Mouse (Mus musculus): Measurements from ENCODE around the gene Ifitm2. TPM values are rescaled to one million over a fixed set of nuclear protein-coding genes. Genes with fewer than 3 reads are reported as not detected.
A peak's percentile ranks its signal among the peaks of the same experiment; 100 is the strongest.

Gene Ifitm2
- 1,006 and 1,276 TPM in 2 replicates for polyA plus RNA-seq (2015; fragmentation: Nextera tagmentation; extraction: Ambion mirVana)

DNA sequence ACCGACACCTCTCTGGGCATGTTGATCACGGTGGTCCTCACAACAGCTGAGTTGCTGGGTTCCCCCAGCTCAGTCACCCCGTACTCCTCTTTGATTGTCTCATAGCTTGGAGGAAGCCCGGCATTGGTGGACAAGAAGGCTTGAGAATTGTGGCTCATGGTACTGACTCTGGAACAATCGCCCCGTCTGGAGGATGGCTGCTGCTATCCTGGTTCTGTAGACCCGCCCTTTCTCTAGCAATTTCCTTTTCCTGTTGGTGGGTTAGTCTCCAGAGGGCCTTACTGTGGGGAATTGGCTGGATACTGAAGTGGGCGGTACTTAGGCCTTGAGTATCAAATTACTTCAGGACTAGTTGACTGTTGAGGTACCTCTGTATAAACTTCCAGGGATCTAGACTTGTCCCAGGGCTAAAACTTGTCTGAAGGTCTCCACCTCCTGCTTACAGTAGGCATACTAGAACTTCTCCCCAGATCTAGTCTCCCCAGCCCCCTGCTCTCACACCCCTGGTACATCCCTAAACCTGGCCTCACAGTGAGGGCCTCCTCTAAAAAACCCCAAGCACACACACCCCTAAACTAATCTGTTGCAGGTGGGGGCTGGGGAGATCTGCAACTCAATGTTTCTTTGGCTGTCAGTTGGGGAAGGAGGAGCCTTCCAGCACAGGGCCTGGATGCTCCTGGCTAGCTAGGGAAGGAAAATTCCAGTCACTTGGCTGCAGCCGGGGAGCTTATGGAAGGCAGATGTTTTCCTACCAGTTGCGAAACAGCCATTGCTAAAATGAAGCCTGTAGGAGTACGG is at the start of gene Ifitm2, which contains the start of gene Gm45717:
Ifitm2 (minus strand) TSS at position 230 of the 798 bp plus-strand sequence.
Gm45717 (minus strand) TSS at position 180 of the 798 bp plus-strand sequence.
- no peaks in the 10 kb centered on the region for H3K9me3 ChIP-seq (replicated peaks; ENCODE audit: control insufficient read depth, low read length)
- peak; percentile 91 for ATAC-seq (ENCODE audit: insufficient read depth, low FRiP score)
- H3K27me3 ChIP-seq (ENCODE audit: control insufficient read depth, insufficient read depth, low read length): no peaks in the 10 kb centered on the region
- H3K4me2 ChIP-seq (ENCODE audit: low read depth, low read length): peak within 1 kb of the TSS; percentile 92
- peak within 1 kb of the TSS; percentile 84 for H3K9ac ChIP-seq (ENCODE audit: low read length)
- H3K4me1 ChIP-seq (ENCODE audit: control insufficient read depth, insufficient read depth, low read length): peaks cover 45% of the 10 kb centered on the region
- no peaks in the 10 kb centered on the region; the same call in 1 of the 2 replicates for H3K36me3 ChIP-seq (ENCODE audit: control insufficient read depth, insufficient read depth, low read length)
- 4% methylated on average over 11 of the region's 11 CpGs for WGBS
- H3K27ac ChIP-seq (ENCODE audit: low read length): peak within 1 kb of the TSS; percentile 99
- peak within 1 kb of the TSS; percentile 72 for H3K4me3 ChIP-seq (replicated peaks; ENCODE audit: low read length)

DNA sequence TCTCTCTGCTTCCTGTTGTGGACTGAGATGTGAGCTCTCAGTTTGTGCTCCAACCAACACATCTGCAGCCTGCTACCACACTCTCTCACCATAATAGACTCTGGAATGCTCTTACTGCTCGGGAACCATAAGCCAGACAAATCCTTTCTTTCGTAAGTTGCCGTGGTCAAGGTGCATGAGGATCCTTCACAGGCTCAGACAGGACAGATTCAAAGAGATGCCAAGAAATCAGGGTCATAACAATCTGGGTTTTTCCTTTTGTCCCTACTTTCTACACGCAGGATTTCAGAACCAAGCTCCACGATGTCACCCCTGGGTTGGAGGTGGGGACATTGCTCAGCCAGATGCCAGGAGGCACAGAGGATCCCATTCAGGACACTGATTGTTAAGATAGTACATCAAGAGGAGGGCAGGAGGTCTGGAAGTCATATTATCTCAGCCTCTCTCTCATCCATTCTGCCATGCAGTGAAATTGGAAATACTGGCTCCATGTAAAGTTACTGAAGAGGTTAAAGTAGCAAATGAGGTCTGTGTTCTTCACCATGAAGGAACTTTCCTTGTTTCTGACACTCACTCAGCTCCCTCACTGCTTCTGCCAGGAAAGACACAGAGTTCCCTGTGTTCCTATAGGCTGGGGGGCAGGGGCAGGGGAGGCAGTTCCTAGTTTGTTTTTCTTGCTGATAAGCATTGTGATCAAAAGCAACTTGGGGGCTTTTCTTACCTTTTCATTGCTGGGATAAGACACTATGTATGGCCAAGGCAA is 47.6 kb upstream of the Ifitm2 start:
- no peak for ATAC-seq (ENCODE audit: insufficient read depth, low FRiP score)
- H3K9ac ChIP-seq (ENCODE audit: low read length): no peak overlapping the region
- peaks cover 1% of the 10 kb centered on the region; the same call in 1 of the 2 replicates for H3K4me1 ChIP-seq (ENCODE audit: control insufficient read depth, insufficient read depth, low read length)
- H3K27me3 ChIP-seq (ENCODE audit: control insufficient read depth, insufficient read depth, low read length): no peaks in the 10 kb centered on the region
- H3K27ac ChIP-seq (ENCODE audit: low read length): no peak overlapping the region
- H3K4me2 ChIP-seq (ENCODE audit: low read depth, low read length): no peak overlapping the region
- H3K36me3 ChIP-seq (ENCODE audit: control insufficient read depth, insufficient read depth, low read length): no peaks in the 10 kb centered on the region
- 74% methylated on average over 5 of the region's 5 CpGs for WGBS
- H3K9me3 ChIP-seq (replicated peaks; ENCODE audit: control insufficient read depth, low read length): no peaks in the 10 kb centered on the region
- H3K4me3 ChIP-seq (replicated peaks; ENCODE audit: low read length): no peak overlapping the region

DNA sequence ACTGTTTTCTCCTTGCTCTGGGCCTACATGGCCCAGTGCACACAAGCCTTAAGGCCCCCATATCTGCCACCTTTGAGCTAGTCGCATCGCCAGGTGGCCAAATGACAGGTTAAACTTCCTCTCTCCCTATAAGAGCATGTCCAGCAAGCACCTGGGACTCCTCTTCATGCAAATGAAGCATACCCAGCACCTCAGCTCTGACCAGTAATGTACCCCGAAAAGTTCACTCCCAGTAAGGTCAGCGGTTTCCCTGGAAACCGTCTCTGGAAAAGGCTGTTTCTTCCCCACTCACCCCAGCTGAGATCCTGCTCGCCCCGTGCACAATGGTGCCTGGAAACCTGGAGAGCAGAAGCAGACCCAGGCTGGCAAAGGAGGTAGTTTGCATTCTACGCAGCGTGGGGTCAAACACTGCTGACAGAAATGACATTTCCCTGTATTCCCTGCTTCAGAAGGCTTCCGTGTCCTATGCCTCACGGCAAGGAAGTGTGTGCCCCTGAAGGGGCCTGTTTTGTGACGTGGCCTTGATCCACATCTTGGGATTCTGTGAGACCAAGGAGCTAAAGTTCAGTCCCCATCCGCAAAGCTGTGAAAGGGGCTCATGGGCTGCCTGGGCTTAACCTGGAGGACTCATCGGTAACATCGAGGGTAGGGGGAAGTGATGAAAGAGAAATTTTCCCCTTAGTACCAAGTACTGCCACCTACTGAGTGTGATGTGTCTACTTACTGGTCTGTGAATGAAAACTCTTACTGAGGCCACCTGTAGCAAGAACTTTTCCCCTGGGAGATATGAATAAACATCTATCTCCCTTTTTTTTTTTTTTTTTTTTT is 45.3 kb upstream of the Ifitm2 start:
- Histone ChIP-seq H3K27ac (ENCODE audit: low read length) (no peak overlapping the region; the same call in 1 of the 2 replicates), H3K27me3 (ENCODE audit: control insufficient read depth, insufficient read depth, low read length) (no peaks in the 10 kb centered on the region), H3K4me1 (ENCODE audit: control insufficient read depth, insufficient read depth, low read length) (no peaks in the 10 kb centered on the region), H3K4me2 (ENCODE audit: low read depth, low read length) (no peak overlapping the region), H3K36me3 (ENCODE audit: control insufficient read depth, insufficient read depth, low read length) (no peaks in the 10 kb centered on the region), H3K9me3 (replicated peaks; ENCODE audit: control insufficient read depth, low read length) (no peaks in the 10 kb centered on the region), H3K4me3 (replicated peaks; ENCODE audit: low read length) (no peak overlapping the region), H3K9ac (ENCODE audit: low read length) (no peak overlapping the region)
- WGBS: 77% methylated on average over 15 of the region's 15 CpGs
- no peak for ATAC-seq (ENCODE audit: insufficient read depth, low FRiP score)

DNA sequence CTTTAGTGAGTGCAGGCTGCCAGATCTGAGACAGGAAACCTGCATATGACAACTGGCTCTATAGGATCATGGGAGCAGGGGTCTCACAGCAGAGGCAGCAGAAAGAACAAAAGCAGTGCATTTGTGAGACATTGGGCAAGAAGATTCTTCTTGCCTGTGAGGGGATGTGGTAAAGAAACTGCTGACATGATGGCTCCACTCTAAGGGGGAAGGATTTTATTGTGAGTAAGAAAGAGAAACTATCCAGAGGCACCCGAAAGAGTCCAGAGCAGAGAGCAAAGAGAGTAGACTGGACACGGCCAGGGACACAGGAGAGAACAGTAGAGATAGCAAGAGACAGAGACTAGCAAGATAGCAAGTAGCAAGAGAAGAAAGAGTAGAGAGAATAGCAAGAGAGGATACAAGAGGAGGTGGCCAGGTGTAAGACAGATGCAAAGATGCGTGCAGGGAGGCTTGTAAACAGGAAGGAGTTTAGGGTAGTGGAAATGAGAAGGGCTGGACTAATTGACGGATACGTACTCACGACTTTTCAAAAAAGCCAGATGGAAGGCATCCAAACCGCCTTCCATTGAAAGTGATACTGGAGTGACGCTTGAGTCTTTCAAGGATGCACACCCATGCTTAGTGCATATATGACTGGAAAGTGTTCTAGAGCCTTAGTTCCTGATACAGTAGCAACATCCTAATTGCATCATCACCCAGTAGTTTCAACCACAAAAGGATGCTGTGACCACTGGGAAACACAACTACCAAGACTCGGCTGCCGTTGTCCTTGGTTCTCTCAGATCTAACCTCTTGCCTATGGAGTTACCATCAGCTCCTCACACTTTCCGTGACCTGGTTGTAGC is 43.3 kb upstream of the Ifitm2 start:
- 80% methylated on average over 11 of the region's 11 CpGs for WGBS
- H3K9ac ChIP-seq (ENCODE audit: low read length): no peak overlapping the region
- no peak overlapping the region for H3K27ac ChIP-seq (ENCODE audit: low read length)
- no peak overlapping the region for H3K4me2 ChIP-seq (ENCODE audit: low read depth, low read length)
- ATAC-seq (ENCODE audit: insufficient read depth, low FRiP score): no peak
- H3K4me3 ChIP-seq (replicated peaks; ENCODE audit: low read length): no peak overlapping the region
- no peaks in the 10 kb centered on the region for H3K9me3 ChIP-seq (replicated peaks; ENCODE audit: control insufficient read depth, low read length)
- H3K27me3 ChIP-seq (ENCODE audit: control insufficient read depth, insufficient read depth, low read length): no peaks in the 10 kb centered on the region
- H3K36me3 ChIP-seq (ENCODE audit: control insufficient read depth, insufficient read depth, low read length): no peaks in the 10 kb centered on the region
- H3K4me1 ChIP-seq (ENCODE audit: control insufficient read depth, insufficient read depth, low read length): no peaks in the 10 kb centered on the region

DNA sequence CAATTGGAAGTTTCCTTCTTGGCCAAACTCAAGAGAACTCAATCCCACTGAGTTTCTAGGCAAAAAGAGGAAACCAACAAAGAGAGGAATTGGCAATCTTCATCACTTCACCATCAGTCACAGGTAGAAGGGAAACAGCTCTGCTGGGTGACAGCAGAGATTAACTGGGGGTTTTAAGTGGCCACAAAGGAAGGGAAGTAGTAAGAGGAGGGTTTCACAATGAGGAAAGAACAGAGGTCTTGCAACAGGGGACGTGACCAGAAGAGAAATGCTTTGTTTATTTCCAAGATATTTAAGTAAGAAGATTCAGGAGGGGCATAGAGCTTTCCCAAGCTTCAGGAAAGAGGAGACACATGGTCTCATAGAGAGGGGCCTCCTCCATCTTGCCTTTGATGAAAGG is 42.0 kb upstream of the Ifitm2 start:
- no peak overlapping the region for H3K4me3 ChIP-seq (replicated peaks; ENCODE audit: low read length)
- no peak overlapping the region for H3K27ac ChIP-seq (ENCODE audit: low read length)
- ATAC-seq (ENCODE audit: insufficient read depth, low FRiP score): no peak
- no peak overlapping the region for H3K9ac ChIP-seq (ENCODE audit: low read length)
- H3K4me1 ChIP-seq (ENCODE audit: control insufficient read depth, insufficient read depth, low read length): no peaks in the 10 kb centered on the region
- H3K36me3 ChIP-seq (ENCODE audit: control insufficient read depth, insufficient read depth, low read length): no peaks in the 10 kb centered on the region
- H3K27me3 ChIP-seq (ENCODE audit: control insufficient read depth, insufficient read depth, low read length): no peaks in the 10 kb centered on the region
- no peak overlapping the region for H3K4me2 ChIP-seq (ENCODE audit: low read depth, low read length)
- WGBS: 20% methylated on average over 1 of the region's 1 CpGs
- H3K9me3 ChIP-seq (replicated peaks; ENCODE audit: control insufficient read depth, low read length): no peaks in the 10 kb centered on the region

DNA sequence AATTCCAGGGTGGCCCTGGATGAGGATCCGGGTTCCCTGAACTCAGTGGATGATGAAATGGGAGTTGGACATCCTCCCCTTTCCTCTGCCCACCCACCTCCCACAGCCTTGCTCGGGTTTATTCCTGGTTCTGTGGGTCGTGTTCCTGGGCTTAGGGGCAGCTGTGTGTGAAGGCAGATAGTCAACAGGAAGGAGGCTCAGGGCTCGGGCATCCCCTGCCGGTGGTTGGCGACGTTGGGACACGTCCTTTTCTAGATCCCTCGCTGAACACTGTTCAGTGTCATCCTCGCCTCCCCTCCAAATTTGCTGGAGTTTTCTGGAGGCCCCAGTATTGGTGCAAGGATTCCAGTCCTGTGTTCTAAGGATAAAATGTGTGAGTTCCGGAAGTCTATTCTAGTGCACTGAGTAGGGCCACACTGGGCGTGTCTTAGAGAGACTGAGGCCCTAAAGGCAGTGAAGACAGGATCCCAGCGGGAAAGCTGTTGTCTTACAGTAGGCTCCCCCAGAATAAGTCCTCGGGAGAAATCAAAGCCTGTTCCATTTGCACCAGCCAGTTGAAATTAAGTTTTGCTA is 35.4 kb upstream of the Ifitm2 start:
- ATAC-seq (ENCODE audit: insufficient read depth, low FRiP score): no peak
- H3K4me2 ChIP-seq (ENCODE audit: low read depth, low read length): no peak overlapping the region
- 85% methylated on average over 14 of the region's 14 CpGs for WGBS
- H3K27me3 ChIP-seq (ENCODE audit: control insufficient read depth, insufficient read depth, low read length): no peaks in the 10 kb centered on the region
- H3K27ac ChIP-seq (ENCODE audit: low read length): no peak overlapping the region
- H3K9ac ChIP-seq (ENCODE audit: low read length): no peak overlapping the region
- H3K4me1 ChIP-seq (ENCODE audit: control insufficient read depth, insufficient read depth, low read length): 0 out of 2 replicates have a peak, but pooled peaks cover 3% of the 10 kb centered on the region
- no peak overlapping the region for H3K4me3 ChIP-seq (replicated peaks; ENCODE audit: low read length)
- no peaks in the 10 kb centered on the region for H3K9me3 ChIP-seq (replicated peaks; ENCODE audit: control insufficient read depth, low read length)
- H3K36me3 ChIP-seq (ENCODE audit: control insufficient read depth, insufficient read depth, low read length): no peaks in the 10 kb centered on the region

DNA sequence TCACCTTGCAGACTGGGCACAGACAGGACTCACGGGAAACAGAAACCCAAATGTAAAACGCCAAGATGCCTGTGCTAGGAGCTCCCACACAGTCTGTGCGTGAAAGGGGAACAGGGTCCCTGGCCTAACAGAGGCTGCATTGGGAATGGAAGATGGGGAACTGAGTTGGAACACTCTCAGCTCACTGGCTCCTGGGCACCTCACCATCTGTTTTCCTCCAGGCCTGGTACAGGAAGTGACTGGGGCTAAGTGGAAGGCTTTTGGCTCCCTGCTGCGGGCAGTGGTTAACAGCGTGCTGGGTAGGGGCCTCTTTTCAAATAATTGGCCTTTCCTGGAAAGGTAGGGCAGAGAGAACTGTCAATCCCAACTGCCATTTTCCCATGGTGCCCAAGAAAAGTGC is 34.8 kb upstream of the Ifitm2 start:
- H3K9me3 ChIP-seq (replicated peaks; ENCODE audit: control insufficient read depth, low read length): no peaks in the 10 kb centered on the region
- no peak overlapping the region for H3K4me2 ChIP-seq (ENCODE audit: low read depth, low read length)
- no peak overlapping the region for H3K4me3 ChIP-seq (replicated peaks; ENCODE audit: low read length)
- no peak overlapping the region for H3K9ac ChIP-seq (ENCODE audit: low read length)
- no peaks in the 10 kb centered on the region for H3K27me3 ChIP-seq (ENCODE audit: control insufficient read depth, insufficient read depth, low read length)
- 0 out of 2 replicates have a peak, but pooled peaks cover 3% of the 10 kb centered on the region for H3K4me1 ChIP-seq (ENCODE audit: control insufficient read depth, insufficient read depth, low read length)
- ATAC-seq (ENCODE audit: insufficient read depth, low FRiP score): no peak
- no peak overlapping the region for H3K27ac ChIP-seq (ENCODE audit: low read length)
- WGBS: 66% methylated on average over 5 of the region's 5 CpGs
- H3K36me3 ChIP-seq (ENCODE audit: control insufficient read depth, insufficient read depth, low read length): no peaks in the 10 kb centered on the region

DNA sequence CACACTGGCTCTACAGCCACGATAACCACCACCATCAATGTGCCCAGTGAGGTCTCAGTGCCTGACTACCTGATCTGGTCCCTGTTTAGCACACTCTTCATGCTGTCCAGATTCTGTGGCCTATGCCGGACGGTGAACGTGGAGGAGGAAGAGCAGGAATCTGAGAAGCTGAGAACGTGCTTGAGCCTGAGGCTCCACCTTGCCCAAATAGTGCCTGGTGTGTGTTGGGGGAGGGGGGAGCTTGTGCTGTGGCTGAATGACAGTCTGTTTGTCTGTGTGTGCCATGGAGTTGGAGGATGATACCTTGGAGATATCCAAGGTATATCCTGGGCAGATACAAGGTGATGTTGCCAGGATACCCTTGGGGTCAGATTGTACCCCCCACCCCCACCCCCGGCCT is 34.4 kb upstream of the Ifitm2 start:
- Histone ChIP-seq H3K9ac (ENCODE audit: low read length) (peak overlapping the region; percentile 46), H3K36me3 (ENCODE audit: control insufficient read depth, insufficient read depth, low read length) (no peaks in the 10 kb centered on the region), H3K27ac (ENCODE audit: low read length) (0 out of 2 replicates have a peak overlapping the region, but pooled peaks have one; percentile 2), H3K9me3 (replicated peaks; ENCODE audit: control insufficient read depth, low read length) (no peaks in the 10 kb centered on the region), H3K27me3 (ENCODE audit: control insufficient read depth, insufficient read depth, low read length) (no peaks in the 10 kb centered on the region), H3K4me3 (replicated peaks; ENCODE audit: low read length) (no peak overlapping the region), H3K4me1 (ENCODE audit: control insufficient read depth, insufficient read depth, low read length) (0 out of 2 replicates have a peak, but pooled peaks cover 3% of the 10 kb centered on the region), H3K4me2 (ENCODE audit: low read depth, low read length) (no peak overlapping the region)
- peak; percentile 71 for ATAC-seq (ENCODE audit: insufficient read depth, low FRiP score)
- WGBS: 61% methylated on average over 6 of the region's 6 CpGs
